Mouse (Mus musculus) left cerebral cortex, adult 2 months (tissue): ENCODE results near the gene Bckdha. TPM values are rescaled to one million over a fixed set of nuclear protein-coding genes. Genes with fewer than 3 reads are reported as not detected.
A peak's percentile ranks its signal among the peaks of the same experiment; 100 is the strongest.

ENCODE experiments used
- DNase-seq, 2 experiments: peaks; one replicate each; pipeline ENCODE4 v3.0.0; 2021 to 2022; ENCODE audit warnings: low spot score in 2 of 2, mixed read lengths in 1 of 2; ENCODE audit errors: extremely low spot score in 1 of 2
- H3K27ac ChIP-seq: fragments of 200-600 bp; 2 replicates; pipeline ENCODE4 v1.8.1; 2022
- H3K4me3 ChIP-seq: fragments of 200-600 bp; 2 replicates; pipeline ENCODE4 v1.8.1; 2022
- CTCF ChIP-seq: fragments of 200-600 bp; IDR thresholded peaks from 2 replicates; pipeline ENCODE4 v1.8.1; 2022; ENCODE audit warnings: antibody characterized with exemption, mild to moderate bottlenecking, moderate library complexity
- intact Hi-C: fragments of 180-260 bp; cut with DNase I; formaldehyde crosslinking; loops from one replicate; pipeline ENCODE4 v1.15.1; 2025
- total RNA-seq, 2 experiments: library from RNA; stranded (reverse); gene quantifications; 2 replicates each; pipeline ENCODE4 v1.2.3; 2021

Gene Bckdha
- total RNA-seq, 2 experiments from 2014 or later: 32.9 to 33.9 TPM

DNA sequence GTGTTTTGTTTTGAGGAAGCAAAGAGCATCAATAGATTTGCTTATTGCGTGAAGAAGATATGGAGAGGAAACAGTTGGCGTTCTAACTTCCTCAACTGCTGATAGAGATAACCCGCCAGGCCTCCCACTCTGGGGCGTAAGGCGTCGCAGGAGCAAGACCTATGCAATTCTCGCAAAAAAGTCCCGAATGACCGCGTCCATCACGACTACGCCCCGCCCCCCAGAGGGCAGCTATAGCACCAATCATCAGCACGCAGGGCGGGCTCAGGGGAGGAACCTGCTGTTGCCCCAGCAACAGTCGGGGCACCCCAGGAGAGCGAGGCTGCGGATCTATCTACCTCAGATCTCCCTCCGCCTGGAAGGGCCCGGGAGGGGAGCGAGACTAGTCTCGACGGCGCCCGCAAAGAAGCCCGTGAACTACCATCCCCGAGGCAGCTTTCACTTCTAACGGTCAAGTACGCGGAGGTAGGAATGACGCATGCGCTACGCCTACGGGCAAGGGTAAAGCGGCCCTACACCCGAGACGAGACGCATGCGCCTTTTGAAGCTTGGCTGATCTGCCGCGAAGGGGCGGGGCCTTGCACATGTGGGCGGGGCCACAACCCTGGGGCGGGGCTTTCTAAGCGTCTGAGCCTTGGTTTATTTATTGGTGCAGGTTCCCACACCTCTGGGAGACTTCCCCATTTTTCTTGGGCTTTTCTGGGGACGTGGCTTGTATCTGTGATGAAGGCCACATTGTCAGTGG is 21.9 kb upstream of the Bckdha start, which contains the start of gene B9d2:
TSS of gene B9d2 (plus strand) at position 267 of the 745 bp plus-strand sequence.
- peak; percentile 93 to 94 for DNase-seq
- H3K27ac ChIP-seq: peak within 1 kb of the TSS; percentile 99
- intact Hi-C loops: no loop called here

DNA sequence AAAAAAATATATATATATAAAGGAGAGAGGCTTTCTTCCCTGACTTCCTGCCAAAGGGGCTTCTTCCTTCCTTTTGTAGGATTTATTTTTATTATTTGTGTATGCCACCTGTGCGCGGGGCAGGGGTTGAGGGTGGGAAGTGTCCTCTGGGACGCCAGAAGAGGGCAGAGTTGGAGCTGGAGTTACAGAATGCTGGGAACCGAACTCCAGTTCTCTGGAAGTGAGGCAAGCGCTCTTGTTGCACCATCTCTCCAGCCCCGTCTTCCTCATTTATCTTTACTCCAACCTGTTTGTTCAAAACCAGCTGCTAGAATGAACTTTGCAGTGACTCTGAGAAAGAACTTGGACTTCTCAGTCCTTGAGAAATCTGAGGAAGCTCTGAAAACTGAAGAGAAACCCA is 21.2 kb upstream of the Bckdha start:
- intact Hi-C loops: no loop called here
- peak overlapping the region; percentile 62 for H3K4me3 ChIP-seq
- no peak for DNase-seq
- peak; percentile 14 for TF ChIP-seq CTCF
- peak overlapping the region; percentile 99; the same call in 1 of the 2 replicates for H3K27ac ChIP-seq

More for the DNA sequence above, 21.9 kb upstream of the Bckdha start, which contains the start of gene B9d2:
- peak within 1 kb of the TSS; percentile 62 for H3K4me3 ChIP-seq
- TF ChIP-seq CTCF: no peak; the same call in none of the 2 replicates

DNA sequence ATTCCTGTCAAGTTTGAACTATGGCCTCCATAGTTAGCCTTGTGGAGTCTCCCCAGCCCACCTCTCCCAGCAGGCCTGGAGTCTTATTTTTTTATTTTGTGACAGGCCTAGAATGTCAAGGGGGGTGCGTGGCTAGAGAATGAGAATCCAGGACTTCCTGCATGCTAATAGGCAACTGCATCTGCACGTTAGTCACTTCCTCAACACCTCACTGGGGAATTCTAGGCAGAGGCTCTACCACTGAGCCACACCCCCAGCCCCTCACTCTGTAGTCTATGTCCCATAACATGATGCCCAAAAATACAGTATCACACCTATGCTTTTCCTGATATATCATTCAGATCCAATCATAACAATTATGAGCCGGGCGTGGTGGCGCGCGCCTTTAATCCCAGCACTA is 18.2 kb upstream of the Bckdha start:
- intact Hi-C loops: loop anchor here (2.0 kb wide), 1 partner anchor 34 kb away; no protein-coding TSS in a partner anchor
- no peak overlapping the region for H3K27ac ChIP-seq
- TF ChIP-seq CTCF: no peak

DNA sequence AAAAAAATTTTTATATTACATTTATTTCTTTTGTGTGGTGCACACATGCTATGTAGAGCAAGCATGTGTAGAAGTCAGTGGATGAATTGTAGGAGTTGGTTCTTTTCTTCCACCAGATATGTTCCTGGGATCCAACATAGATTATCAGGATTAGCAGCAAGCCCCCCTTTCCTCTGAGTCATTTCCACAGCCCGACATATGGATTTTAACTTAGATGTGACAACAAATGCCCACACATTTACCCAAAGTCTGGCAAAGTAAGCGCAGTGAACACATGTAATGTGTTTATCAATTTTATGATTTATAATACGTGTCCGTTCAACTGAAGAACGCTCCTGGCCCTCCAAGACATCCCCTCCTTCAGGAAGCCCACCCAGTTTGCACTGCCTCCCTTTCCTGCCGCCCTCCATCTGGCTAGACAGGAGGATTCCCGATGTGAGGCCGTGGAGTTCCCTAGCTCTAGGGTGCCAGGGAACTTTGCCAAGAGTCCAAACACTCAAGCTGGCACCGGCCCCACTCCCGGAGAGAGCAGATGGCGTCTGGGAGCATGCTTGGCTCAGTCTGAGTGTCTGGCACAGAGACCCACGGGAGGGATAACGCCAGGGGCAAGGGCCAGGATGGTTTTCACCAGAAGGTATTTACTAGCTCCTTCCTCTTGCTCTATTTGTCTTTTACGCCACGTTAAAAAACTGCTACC is 17.5 kb upstream of the Bckdha start:
- DNase-seq: peak; percentile 87 to 89
- intact Hi-C loops: loop anchor here (1.0 to 2.0 kb wide), 2 partner anchors 17 to 35 kb away; partner anchors contain the start of gene Exosc5
- Histone ChIP-seq H3K4me3 (no peak overlapping the region), H3K27ac (no peak overlapping the region)
- TF ChIP-seq CTCF: no peak

More for the DNA sequence above, 18.2 kb upstream of the Bckdha start:
- no peak overlapping the region for H3K4me3 ChIP-seq
- no peak for DNase-seq

DNA sequence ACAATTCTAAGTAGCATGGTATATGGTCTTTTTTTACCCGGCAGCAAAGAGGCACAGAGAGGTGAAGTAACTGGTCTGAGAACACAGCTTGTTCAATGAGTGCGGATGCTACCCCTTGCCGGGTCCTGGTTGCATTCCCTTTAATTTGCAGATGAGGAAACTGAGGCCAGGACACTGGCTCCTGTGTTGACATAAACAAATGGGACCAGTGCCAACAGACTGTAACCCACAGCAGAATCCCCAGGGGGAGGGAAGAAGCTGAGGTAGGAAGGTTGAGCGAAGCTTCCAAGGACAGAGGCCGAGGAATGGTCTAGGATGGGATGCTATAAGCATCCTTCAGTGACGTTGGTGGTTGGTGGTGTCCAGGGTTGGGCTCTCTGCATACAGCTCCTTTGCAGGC is 16.6 kb upstream of the Bckdha start:
- TF ChIP-seq CTCF: no peak
- H3K4me3 ChIP-seq: no peak overlapping the region
- intact Hi-C loops: no loop called here
- H3K27ac ChIP-seq: no peak overlapping the region
- DNase-seq: no peak

DNA sequence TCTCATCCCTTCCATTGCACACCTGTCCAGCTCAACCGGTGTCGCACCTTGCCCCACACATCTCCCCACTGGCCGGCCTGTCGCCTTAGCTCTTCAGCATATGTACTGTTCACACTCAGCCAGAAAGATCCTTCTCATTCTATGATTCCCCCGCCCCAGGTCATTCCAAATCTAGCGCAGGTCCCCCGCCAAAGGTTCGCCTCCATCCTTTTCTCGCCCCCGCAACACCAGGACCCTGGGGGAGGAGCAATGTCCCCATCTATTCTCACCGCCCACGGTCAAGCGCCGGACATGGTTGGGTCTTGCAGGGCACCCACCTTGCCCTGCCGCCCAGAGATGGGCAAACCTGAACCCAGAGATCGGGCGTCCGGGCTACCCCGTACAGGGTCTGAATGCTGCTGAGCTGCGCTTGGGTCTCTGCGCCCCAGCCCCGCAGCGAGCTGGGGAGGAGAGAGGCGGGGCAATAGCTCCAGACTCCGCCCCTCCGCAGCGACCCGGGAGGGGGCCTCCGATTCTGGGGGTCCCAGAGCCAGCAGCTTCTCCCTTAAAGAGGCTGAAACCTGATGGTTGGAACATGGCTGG is 16.0 kb upstream of the Bckdha start, which contains the start of gene Tmem91:
TSS of gene Tmem91 (minus strand) at position 448 of the 582 bp plus-strand sequence.
- H3K27ac ChIP-seq: no peak within 1 kb of the TSS
- intact Hi-C loops: no loop called here
- DNase-seq: peak in 1 of 2 experiments; percentile 23

DNA sequence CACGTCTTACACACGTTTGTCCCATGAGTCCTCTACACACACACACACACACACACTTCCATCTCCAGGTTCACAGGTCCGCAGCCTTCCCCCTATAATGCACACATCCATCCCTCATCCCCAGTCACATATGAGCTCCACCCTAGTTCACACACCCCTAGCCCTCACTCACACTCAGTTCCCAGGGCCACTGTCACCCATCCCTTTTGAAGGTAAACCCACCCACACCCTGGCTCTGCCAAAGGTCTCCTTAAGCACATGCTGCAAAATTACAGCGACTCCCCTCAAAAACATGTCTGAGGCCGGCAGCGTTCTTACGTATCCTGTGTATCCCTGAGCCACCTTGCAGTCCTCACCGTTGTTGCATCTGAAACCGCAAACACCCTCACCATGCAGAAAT is 15.5 kb upstream of the Bckdha start:
- no peak for DNase-seq
- H3K4me3 ChIP-seq: peak overlapping the region; percentile 38
- TF ChIP-seq CTCF: no peak
- intact Hi-C loops: no loop called here
- no peak overlapping the region for H3K27ac ChIP-seq

More for the DNA sequence above, 16.0 kb upstream of the Bckdha start, which contains the start of gene Tmem91:
- TF ChIP-seq CTCF: no peak
- peak within 1 kb of the TSS; percentile 38 for H3K4me3 ChIP-seq

DNA sequence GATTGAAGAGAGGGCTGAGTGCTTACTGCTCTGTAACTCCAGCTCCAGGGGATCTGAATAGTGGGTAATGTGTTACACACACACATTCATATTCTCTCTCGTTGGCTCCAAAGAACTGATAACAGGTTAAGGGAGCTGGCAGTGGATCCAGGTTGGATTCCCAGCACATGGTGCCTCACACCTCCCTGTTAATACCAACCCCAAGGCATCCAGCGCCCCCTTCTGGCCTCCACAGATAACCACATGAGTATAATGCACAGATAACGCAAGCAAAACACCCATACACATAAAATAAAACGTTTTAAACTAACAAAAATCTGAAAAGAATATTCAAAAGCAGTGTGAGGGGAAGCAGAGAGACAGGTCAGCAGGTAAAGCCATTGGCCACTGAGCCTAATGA is 13.7 kb upstream of the Bckdha start:
- peak; percentile 14 for TF ChIP-seq CTCF
- intact Hi-C loops: no loop called here

DNA sequence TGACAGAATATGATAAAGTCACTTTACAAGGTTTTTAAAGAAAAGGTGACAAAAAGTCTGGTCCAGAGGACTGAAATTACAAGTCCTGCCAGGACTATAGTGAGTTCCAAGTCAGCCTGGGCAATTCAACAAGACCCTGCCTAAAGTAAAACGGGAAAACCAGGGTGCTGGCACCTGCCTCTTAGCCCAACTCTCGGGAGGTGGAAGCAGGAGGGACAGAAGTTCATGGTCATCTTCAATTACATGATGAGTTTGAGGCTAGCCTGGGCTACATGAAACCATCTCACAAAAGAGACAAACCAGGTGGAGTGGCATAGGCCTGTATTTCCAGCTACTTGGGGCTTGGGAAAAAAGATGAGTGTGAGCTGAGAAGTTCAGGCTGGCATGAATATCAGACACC is 12.9 kb upstream of the Bckdha start:
- Histone ChIP-seq H3K4me3 (no peak overlapping the region), H3K27ac (no peak overlapping the region)
- TF ChIP-seq CTCF: no peak
- intact Hi-C loops: no loop called here
- DNase-seq: no peak

More for the DNA sequence above, 13.7 kb upstream of the Bckdha start:
- H3K27ac ChIP-seq: no peak overlapping the region
- H3K4me3 ChIP-seq: no peak overlapping the region
- DNase-seq: no peak

DNA sequence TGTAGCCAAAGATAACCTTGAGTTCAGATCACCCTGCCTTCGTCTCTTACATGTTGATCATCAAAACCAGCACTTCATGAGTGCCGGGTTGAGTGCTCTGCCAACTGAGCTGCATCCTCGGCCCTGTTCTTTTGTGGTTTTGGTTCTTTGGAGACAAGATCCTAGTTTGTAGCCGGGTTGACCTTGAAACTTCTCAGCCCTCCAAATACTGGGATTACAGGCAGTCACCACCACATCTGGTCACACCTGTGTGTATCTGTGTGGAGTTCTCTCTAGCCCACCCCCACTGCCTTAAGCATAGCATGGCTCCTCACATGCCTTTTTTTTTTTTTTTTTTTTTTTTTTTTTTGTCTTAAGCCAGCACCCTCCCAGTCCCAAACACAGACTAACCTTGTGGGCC is 11.3 kb upstream of the Bckdha start:
- Histone ChIP-seq H3K4me3 (no peak overlapping the region), H3K27ac (no peak overlapping the region)
- DNase-seq: no peak
- intact Hi-C loops: no loop called here
- TF ChIP-seq CTCF: no peak

DNA sequence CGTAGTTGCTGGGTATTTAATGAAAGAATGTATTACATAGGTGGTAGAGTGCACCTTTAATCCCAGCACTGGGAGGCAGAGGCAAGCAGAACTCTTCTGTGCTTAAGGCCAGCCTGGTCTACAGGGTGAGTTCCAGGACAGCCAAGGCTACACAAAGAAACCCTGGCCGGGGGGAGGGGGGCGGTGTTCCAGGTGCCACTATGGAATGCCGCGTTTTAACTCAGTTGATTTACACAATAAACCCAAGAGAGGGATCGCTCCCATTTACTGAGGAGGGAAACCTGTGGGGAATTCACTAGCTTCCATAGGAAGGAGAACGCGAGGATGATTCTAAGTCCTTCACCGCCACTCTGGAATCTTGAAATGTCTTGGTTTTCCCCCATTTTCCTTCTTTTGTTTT is 10.8 kb upstream of the Bckdha start:
- intact Hi-C loops: no loop called here
- H3K27ac ChIP-seq: no peak overlapping the region
- no peak for DNase-seq
- no peak for TF ChIP-seq CTCF
- no peak overlapping the region for H3K4me3 ChIP-seq

DNA sequence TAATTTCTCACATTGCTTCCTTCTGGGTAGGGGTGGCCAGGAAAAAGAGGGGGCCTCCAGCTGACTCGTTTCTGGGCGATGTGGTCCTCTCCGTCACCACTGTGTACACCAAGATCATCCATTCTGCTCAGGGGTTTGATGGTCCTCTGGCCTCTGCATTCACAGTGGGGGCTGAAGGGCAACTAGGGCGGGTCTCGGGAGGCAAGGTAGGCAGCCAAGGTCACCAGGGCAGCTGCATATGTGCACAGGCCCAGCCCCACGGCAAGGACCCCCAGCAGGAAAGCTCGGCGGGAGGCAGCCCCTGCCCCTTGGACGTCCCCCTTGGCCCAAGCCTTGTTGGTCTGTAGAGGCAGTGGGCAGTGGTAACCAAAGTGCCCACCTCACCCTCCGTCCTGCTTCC is 10.4 kb upstream of the Bckdha start:
- no peak for DNase-seq
- no peak overlapping the region for H3K4me3 ChIP-seq
- intact Hi-C loops: no loop called here
- H3K27ac ChIP-seq: no peak overlapping the region
- TF ChIP-seq CTCF: no peak
